Mouse (Mus musculus) hindbrain, embryonic 13.5 days (tissue): ENCODE data around the gene Rac3. TPM values are rescaled to one million over a fixed set of nuclear protein-coding genes. Genes with fewer than 3 reads are reported as not detected.
A peak's percentile ranks its signal among the peaks of the same experiment; 100 is the strongest.

Source experiments
- ATAC-seq: fragments of 200-750 bp; cut with Nextera tagmentation; 2 replicates; pipeline ENCODE4 v1.8.0; 2017; ENCODE audit warnings: moderate TSS enrichment; ENCODE audit not compliant: low FRiP score
- H3K27ac ChIP-seq: fragments of 300-500 bp; sonication (generic); 2 replicates; pipeline ENCODE4 v1.5.1; 2015; ENCODE audit warnings: inconsistent platforms, mild to moderate bottlenecking, moderate library complexity
- H3K27me3 ChIP-seq: fragments of 300-500 bp; sonication (generic); 2 replicates; pipeline ENCODE4 v1.6.1; 2015; ENCODE audit warnings: mild to moderate bottlenecking, inconsistent platforms
- H3K36me3 ChIP-seq: fragments of 300-500 bp; sonication (generic); 2 replicates; pipeline ENCODE4 v1.6.1; 2015; ENCODE audit warnings: mild to moderate bottlenecking, inconsistent platforms
- H3K4me1 ChIP-seq: fragments of 300-500 bp; sonication (generic); replicated peaks from 2 replicates; pipeline ENCODE4 v1.6.1; 2015; ENCODE audit warnings: inconsistent platforms
- H3K4me2 ChIP-seq: fragments of 300-500 bp; sonication (generic); 2 replicates; pipeline ENCODE4 v1.6.1; 2015; ENCODE audit warnings: inconsistent platforms, mild to moderate bottlenecking, moderate library complexity
- H3K4me3 ChIP-seq: fragments of 300-500 bp; sonication (generic); 2 replicates; pipeline ENCODE4 v1.5.1; 2015; ENCODE audit warnings: mild to moderate bottlenecking, inconsistent platforms
- H3K9ac ChIP-seq: fragments of 300-500 bp; sonication (generic); 2 replicates; pipeline ENCODE4 v1.6.1; 2015; ENCODE audit warnings: mild to moderate bottlenecking, inconsistent platforms
- H3K9me3 ChIP-seq: fragments of 300-500 bp; sonication (generic); 2 replicates; pipeline ENCODE4 v1.6.1; 2016; ENCODE audit warnings: inconsistent platforms
- WGBS: fragments of 180-500 bp; shearing (Covaris S2); methylation state at CpG from one replicate; pipeline ENCODE4 v1.1.7; 2015; 5-methylcytosine and 5-hydroxymethylcytosine counted together
- polyA plus RNA-seq: library from polyadenylated mRNA; unstranded; fragments of >200 nt; fragmentation: Nextera tagmentation; extraction: Ambion mirVana; gene quantifications from 2 replicates; pipeline ENCODE4 v1.2.1, GENCODE M21; 2015

Gene Rac3
- polyA plus RNA-seq, 1 experiment from 2014 or later = 272 TPM

DNA sequence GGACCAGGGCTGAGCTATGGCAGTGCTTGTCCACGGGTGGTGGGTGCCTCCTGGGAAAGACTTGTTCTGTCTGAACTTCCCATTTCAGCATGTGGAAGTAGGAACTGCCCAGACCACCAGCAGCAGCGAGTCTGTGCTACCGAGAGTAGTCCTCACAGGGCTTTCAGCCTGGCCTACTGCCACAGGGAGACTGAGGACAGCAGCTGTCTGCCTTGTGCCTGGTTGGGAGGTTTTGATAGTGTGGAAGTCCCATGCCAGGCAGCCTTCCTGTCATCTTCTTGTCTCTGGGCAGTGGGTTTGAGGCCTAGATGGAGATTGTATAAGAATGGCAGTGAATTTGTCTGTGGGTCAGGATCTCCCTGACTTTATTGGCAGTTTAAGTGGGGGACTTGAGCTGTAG lies 31.9 kb upstream of the Rac3 start:
- Histone ChIP-seq H3K4me1 (peaks cover 3% of the 10 kb centered on the region), H3K27ac (no peak overlapping the region), H3K9ac (no peak overlapping the region), H3K27me3 (no peaks in the 10 kb centered on the region), H3K4me3 (no peak overlapping the region), H3K36me3 (peaks cover 81% of the 10 kb centered on the region), H3K9me3 (no peaks in the 10 kb centered on the region), H3K4me2 (no peak overlapping the region)
- 84% methylated on average over 3 of the region's 3 CpGs for WGBS
- ATAC-seq = no peak

DNA sequence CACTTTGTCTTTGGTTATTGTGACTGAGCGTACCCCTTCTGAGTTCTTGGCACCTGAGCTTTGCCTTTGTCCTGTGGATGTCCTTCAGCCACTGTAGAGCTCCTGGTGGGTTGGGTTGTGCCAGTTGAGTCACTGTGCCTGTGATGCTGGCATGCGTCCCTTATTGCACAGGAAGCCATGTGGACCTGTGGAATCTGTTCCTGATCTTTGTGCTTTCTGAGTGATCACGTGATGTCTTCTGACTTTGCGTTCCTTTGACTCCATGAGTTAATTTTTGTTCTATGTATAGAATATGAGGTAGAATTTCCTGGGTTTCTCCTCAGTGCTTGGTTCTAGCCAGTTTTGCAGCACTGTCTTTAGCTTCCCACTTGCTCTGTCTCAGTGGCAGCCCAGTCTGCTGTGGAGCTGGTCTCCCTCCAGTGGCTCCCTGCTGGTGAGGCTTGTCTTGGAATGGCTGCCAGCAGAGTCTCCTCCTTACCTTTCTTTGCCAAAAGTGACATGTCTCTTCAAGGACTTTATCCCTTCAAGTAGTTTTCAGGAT lies 28.7 kb upstream of the Rac3 start:
- H3K4me1 ChIP-seq = peaks cover 20% of the 10 kb centered on the region
- no peak overlapping the region for H3K4me2 ChIP-seq
- WGBS = 94% methylated on average over 4 of the region's 4 CpGs
- H3K4me3 ChIP-seq = no peak overlapping the region
- H3K36me3 ChIP-seq = peaks cover 72% of the 10 kb centered on the region
- no peaks in the 10 kb centered on the region for H3K9me3 ChIP-seq
- H3K27ac ChIP-seq = no peak overlapping the region
- no peak overlapping the region for H3K9ac ChIP-seq
- no peak for ATAC-seq
- no peaks in the 10 kb centered on the region for H3K27me3 ChIP-seq

DNA sequence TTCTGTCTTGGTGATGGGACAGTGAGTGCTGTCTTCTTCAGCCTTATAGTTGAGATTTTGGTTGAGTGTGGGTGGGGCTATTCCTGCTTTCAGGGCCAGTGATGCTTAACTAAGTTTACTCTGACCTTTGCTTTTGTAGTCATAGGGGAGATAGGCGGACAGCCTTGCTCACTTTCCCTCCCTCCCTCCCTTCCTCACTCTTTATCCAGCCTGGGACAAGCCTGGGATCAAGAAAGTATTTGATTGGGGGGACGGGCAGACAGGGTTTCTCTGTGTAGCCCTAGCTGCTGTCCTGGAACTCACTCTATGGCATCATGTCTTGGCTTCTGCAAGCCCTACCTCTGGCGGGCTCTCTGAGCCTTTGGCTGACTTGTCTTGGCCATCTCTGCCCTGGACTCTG lies 27.8 kb upstream of the Rac3 start:
- H3K9me3 ChIP-seq = no peaks in the 10 kb centered on the region
- H3K36me3 ChIP-seq = peaks cover 66% of the 10 kb centered on the region
- H3K4me3 ChIP-seq = no peak overlapping the region
- peaks cover 20% of the 10 kb centered on the region for H3K4me1 ChIP-seq
- H3K9ac ChIP-seq = no peak overlapping the region
- 41% methylated on average over 3 of the region's 3 CpGs for WGBS
- no peak overlapping the region for H3K4me2 ChIP-seq
- H3K27me3 ChIP-seq = no peaks in the 10 kb centered on the region
- no peak overlapping the region for H3K27ac ChIP-seq
- ATAC-seq = no peak

DNA sequence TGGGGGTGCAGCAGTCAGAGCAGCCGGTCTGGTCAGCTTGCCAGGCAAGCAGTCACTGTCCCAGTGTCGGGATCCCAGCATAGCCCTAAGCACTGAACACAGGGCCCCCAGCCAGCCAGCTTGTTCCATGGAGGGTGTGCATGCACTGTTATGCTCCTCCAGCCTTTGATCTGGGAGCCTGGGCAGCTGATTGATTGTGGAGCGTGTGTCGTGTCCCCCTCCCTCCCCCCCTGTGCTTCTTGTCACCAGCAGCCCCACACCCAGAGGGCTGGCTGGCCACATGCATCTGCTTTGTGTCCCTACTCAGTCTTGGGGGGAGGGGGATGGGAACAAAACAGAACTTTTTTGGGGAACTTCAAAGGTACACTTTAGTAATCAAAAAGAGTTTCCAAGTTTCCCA lies 26.1 kb upstream of the Rac3 start:
- no peak overlapping the region for H3K4me2 ChIP-seq
- peaks cover 66% of the 10 kb centered on the region for H3K36me3 ChIP-seq
- H3K4me1 ChIP-seq = peaks cover 20% of the 10 kb centered on the region
- H3K9ac ChIP-seq = peak overlapping the region; percentile 35; the same call in 1 of the 2 replicates
- H3K9me3 ChIP-seq = no peaks in the 10 kb centered on the region
- 20% methylated on average over 4 of the region's 4 CpGs for WGBS
- H3K27ac ChIP-seq = no peak overlapping the region
- H3K27me3 ChIP-seq = no peaks in the 10 kb centered on the region
- no peak overlapping the region for H3K4me3 ChIP-seq
- ATAC-seq = peak; percentile 63; the same call in 1 of the 2 replicates

DNA sequence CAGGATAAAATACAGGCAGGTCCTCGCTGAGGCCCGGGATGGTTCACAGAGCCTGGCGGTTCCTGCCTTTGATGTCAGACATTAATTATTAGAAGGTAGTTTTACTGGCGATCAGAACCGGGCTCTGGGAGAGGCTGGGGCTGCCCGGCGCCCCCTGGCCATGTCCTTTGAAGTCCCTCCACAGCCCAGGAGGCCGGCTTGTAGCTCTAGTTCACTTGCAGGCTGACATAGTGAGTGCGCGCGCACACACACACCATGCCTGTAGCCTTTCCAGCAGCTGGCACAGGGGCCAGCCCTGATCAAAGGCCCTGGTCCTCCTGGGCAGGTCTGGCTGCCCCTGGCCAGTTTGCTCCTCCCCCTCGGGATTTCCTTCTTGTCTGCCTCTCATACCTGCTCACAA lies 25.6 kb upstream of the Rac3 start:
- H3K36me3 ChIP-seq = peaks cover 65% of the 10 kb centered on the region
- H3K4me2 ChIP-seq = no peak overlapping the region
- peak overlapping the region; percentile 20; the same call in 1 of the 2 replicates for H3K27ac ChIP-seq
- H3K4me1 ChIP-seq = peaks cover 20% of the 10 kb centered on the region
- WGBS = 43% methylated on average over 12 of the region's 12 CpGs
- H3K9ac ChIP-seq = peak overlapping the region; percentile 35; the same call in 1 of the 2 replicates
- no peak overlapping the region for H3K4me3 ChIP-seq
- no peaks in the 10 kb centered on the region for H3K27me3 ChIP-seq
- H3K9me3 ChIP-seq = no peaks in the 10 kb centered on the region
- ATAC-seq = 0 out of 2 replicates have a peak, but pooled peaks have one; percentile 43

DNA sequence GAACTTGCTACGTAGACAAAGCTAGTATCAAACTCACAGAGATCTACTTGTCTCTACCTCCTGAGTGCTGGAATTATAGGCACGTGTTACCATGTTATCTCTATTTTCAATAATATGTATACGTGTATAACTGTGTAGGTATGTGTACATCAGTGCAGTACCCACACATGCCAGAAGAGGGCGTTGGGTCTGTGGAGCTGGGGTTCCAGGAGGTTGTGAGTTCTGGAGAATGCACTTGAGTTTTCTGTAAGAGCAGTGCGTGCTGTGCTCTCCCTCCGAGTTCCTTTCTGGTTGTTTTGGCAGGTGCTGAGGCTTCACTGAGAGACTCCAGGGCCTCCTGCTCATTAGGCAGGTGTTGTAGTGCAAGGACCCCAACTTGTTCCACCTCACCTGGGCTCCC lies 24.7 kb upstream of the Rac3 start:
- no peak for ATAC-seq
- Histone ChIP-seq H3K4me3 (no peak overlapping the region), H3K27ac (no peak overlapping the region), H3K4me2 (no peak overlapping the region), H3K9me3 (no peaks in the 10 kb centered on the region), H3K4me1 (peaks cover 20% of the 10 kb centered on the region), H3K27me3 (no peaks in the 10 kb centered on the region), H3K9ac (no peak overlapping the region), H3K36me3 (peaks cover 67% of the 10 kb centered on the region)
- 92% methylated on average over 6 of the region's 6 CpGs for WGBS

DNA sequence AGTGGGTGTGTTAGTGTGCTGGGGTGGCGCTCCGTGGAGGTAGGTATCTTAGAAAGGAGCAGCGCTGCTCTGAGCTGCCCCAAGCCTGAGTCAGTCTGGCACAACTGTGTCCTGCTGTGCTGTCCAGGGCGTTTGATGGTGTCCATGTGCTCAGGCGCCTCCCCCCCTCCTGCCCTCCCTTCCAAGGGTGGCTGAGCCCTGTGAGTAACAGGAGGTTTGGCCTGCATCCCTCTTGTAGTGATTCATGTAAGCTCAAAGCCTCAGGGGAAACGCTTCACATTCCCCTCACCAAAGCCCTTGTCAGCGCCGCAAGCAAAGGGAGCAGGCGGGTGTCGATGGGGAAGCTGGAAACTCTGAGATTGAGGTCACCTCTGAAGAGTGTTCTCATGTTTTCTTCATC lies 23.5 kb upstream of the Rac3 start:
- Histone ChIP-seq H3K36me3 (peaks cover 69% of the 10 kb centered on the region), H3K27ac (no peak overlapping the region), H3K4me2 (no peak overlapping the region), H3K4me1 (peaks cover 20% of the 10 kb centered on the region), H3K27me3 (no peaks in the 10 kb centered on the region), H3K4me3 (no peak overlapping the region), H3K9me3 (no peaks in the 10 kb centered on the region), H3K9ac (no peak overlapping the region)
- ATAC-seq = no peak
- 80% methylated on average over 10 of the region's 10 CpGs for WGBS

DNA sequence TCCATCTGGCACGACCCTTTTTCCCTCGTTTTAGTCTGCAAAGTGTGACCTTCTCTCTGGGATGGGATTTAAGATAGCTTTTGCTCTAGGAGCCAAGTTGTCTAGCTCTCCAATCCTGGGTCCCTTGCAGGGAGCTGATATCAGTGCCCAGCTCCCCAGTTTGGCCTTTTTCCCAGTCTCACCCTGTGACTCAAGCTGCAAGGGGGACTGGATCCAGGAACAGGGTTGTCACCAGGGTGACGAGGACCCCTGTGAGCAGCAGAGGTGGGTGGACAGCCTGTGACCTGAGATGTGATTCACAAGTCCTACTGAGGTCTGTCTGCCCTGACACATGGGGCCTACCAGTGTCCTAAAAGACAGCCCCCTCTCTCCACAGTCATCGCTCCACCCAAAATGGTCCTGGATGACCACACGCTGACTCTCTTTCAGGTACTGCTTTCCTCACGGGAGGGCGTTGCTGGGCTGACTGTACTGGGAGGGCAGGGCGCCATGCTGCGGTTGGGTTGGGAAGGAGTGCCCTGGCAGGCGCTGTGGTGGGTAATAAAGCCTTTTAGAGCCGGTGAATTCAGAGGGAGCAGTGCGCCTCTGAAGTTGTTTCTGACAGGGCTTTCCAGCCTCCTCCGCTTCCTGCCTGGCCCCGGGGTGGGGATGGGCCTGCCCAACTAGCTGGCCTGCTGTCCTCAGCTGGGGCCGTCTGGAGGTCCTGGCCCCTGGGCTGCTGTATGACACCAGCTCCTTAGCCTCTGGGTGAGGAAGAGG lies 17.4 kb upstream of the Rac3 start:
- Histone ChIP-seq H3K36me3 (peaks cover 49% of the 10 kb centered on the region), H3K9me3 (no peaks in the 10 kb centered on the region), H3K4me2 (no peak overlapping the region), H3K4me1 (peaks cover 38% of the 10 kb centered on the region), H3K27ac (no peak overlapping the region), H3K27me3 (no peaks in the 10 kb centered on the region), H3K9ac (peak overlapping the region; percentile 55), H3K4me3 (no peak overlapping the region)
- ATAC-seq = no peak
- 40% methylated on average over 15 of the region's 15 CpGs for WGBS

DNA sequence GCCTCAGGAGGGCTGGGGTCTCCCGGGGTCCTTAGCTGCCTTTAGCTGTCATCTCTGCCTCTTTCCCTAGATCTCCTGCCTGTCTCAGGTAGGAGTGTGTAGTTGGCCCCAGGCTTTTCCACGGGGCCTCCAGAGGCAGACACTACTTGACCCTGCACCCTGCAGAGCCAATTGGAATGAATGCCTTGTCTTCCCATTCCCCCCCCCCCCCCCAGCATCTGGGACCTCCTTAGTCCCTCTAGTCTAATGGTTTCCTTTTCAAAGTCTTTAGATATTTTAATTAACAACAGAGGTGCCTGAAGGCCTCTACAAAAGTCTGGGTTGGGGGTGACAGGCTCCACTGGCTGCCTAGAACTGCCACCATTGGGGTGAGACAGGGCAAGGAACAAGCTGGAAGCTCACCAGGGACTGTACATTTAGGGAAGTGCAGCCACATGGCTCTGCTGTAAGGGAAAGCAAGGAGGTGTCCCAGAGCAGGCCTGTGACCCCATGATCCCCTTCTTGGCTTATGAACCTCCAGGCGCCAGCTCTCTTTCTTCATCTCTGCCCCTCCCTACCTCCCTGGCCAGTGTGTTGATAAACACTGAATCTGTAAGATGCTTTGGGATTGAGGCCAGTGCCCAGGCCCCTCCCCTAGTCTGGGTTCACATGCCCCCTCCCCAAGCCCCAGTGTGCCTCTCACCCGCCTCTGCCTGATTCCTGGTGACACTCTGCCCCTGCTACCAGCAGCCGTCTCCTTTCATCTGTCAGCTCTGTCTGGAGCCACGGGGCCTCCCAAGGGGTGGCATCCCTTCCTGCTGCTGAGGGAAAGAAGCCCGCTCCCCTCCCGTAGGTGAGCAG lies 16.6 kb upstream of the Rac3 start:
- H3K27ac ChIP-seq = peak overlapping the region; percentile 14
- H3K9ac ChIP-seq = peak overlapping the region; percentile 55
- H3K9me3 ChIP-seq = no peaks in the 10 kb centered on the region
- peaks cover 38% of the 10 kb centered on the region for H3K4me1 ChIP-seq
- H3K36me3 ChIP-seq = peaks cover 51% of the 10 kb centered on the region
- no peak overlapping the region for H3K4me2 ChIP-seq
- no peak overlapping the region for H3K4me3 ChIP-seq
- WGBS = 18% methylated on average over 8 of the region's 8 CpGs
- H3K27me3 ChIP-seq = no peaks in the 10 kb centered on the region
- ATAC-seq = 0 out of 2 replicates have a peak, but pooled peaks have one; percentile 4

DNA sequence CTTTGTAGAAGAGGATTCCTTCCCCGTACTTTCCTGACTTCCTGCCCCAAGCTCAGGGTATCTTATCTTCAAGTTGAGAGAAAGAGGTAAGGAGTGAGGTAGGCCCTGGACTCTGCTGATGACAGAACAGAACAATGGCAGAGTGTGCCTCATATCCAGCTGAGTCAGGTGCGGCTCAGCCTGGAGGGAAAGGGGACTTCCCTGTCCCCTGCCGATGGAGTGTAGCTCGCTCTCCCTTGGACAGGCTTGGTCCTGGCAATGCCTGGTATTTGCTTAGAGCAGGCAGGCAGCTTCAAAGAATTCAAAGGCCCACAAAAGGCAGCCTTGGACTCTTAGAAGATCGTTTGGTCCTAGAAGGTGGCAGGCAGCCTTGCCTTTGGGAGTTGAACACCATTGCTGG lies 15.2 kb upstream of the Rac3 start:
- peaks cover 38% of the 10 kb centered on the region for H3K4me1 ChIP-seq
- peaks cover 50% of the 10 kb centered on the region for H3K36me3 ChIP-seq
- WGBS = 56% methylated on average over 5 of the region's 5 CpGs
- H3K4me3 ChIP-seq = no peak overlapping the region
- H3K9ac ChIP-seq = no peak overlapping the region
- no peak overlapping the region for H3K4me2 ChIP-seq
- no peaks in the 10 kb centered on the region for H3K9me3 ChIP-seq
- no peak for ATAC-seq
- H3K27ac ChIP-seq = no peak overlapping the region
- no peaks in the 10 kb centered on the region for H3K27me3 ChIP-seq

DNA sequence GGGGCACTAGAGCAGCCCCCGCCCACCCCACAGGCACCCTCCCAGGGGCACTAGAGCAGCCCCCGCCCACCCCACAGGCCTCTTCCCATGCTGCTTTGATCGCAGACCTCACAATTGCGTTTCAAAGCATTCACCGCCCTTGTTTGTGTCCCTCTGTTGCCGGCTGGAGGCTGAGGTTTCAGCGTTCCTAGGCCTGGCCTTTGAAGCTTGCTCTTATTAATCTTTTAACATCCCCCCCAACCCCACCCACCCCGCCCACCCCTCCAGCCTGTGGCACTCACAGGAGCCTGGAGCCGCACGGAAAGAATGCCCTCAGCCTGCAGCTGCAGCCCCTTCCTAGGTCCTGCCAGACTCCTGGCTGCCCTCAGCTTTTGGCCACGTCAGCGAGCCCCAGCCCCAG lies 14.0 kb upstream of the Rac3 start:
- WGBS = 11% methylated on average over 12 of the region's 12 CpGs
- no peak for ATAC-seq
- Histone ChIP-seq H3K4me1 (peaks cover 39% of the 10 kb centered on the region), H3K27me3 (no peaks in the 10 kb centered on the region), H3K27ac (no peak overlapping the region), H3K4me2 (no peak overlapping the region), H3K9ac (no peak overlapping the region; the same call in 1 of the 2 replicates), H3K4me3 (no peak overlapping the region), H3K9me3 (no peaks in the 10 kb centered on the region), H3K36me3 (peaks cover 42% of the 10 kb centered on the region)

DNA sequence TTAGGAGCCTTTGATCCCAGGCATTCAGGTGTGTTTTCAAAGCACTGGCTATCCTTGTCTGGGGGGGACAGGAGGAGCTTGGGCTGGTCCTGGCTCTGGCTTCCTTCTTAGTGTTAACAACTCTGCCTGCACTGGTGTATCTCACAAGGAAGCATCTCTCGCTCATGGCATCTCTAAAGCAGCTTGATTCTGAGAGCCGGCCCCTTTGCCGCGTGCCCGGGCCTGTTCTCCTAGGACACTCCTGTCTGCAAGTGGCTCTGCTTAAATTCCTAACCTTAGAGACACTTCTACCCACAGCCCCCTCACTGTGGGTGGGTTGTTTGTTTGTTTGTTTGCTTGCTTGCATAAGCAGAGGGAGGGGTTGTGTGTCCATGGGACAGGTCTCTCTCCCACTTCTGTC lies 13.3 kb upstream of the Rac3 start:
- Histone ChIP-seq H3K4me1 (peaks cover 46% of the 10 kb centered on the region), H3K4me3 (no peak overlapping the region), H3K9ac (no peak overlapping the region), H3K9me3 (no peaks in the 10 kb centered on the region), H3K27ac (no peak overlapping the region), H3K4me2 (no peak overlapping the region), H3K27me3 (no peaks in the 10 kb centered on the region), H3K36me3 (peaks cover 38% of the 10 kb centered on the region)
- 32% methylated on average over 5 of the region's 5 CpGs for WGBS
- ATAC-seq = no peak
